Mouse (Mus musculus) liver, embryonic 14.5 days (tissue): ENCODE data around the gene Acvrl1. TPM values are rescaled to one million over a fixed set of nuclear protein-coding genes. Genes with fewer than 3 reads are reported as not detected.
A peak's percentile ranks its signal among the peaks of the same experiment; 100 is the strongest.

Experiments
- ATAC-seq: fragments of 200-750 bp; cut with Nextera tagmentation; 2 replicates; pipeline ENCODE4 v1.8.0; 2017; ENCODE audit warnings: moderate number of reproducible peaks, mild to moderate bottlenecking, moderate library complexity; ENCODE audit not compliant: insufficient read depth
- DNase-seq, 3 experiments: peaks; one replicate each; pipeline ENCODE4 v3.0.0-alpha.2; 2012 to 2013; ENCODE audit warnings: low read depth in 3 of 3, low spot score in 3 of 3
- H3K27ac ChIP-seq: fragments of 300-500 bp; sonication (generic); 2 replicates; pipeline ENCODE4 v1.5.1; 2014; ENCODE audit warnings: moderate library complexity, mild to moderate bottlenecking, control low read depth, inconsistent platforms
- H3K27me3 ChIP-seq: fragments of 300-500 bp; sonication (generic); 2 replicates; pipeline ENCODE4 v1.6.1; 2014; ENCODE audit warnings: mild to moderate bottlenecking, low read length, moderate library complexity; ENCODE audit not compliant: control insufficient read depth, insufficient read depth
- H3K36me3 ChIP-seq: fragments of 300-500 bp; sonication (generic); replicated peaks from 2 replicates; pipeline ENCODE4 v1.6.1; 2014; ENCODE audit warnings: low read depth; ENCODE audit not compliant: control insufficient read depth, insufficient read depth
- H3K4me1 ChIP-seq, 2 experiments: fragments of 200-500 bp in 1 of 2; fragments of 300-500 bp in 1 of 2; sonication (generic) in 1 of 2; replicated peaks; 2 replicates each; pipeline ENCODE4 v1.6.1; 2012 to 2014; ENCODE audit warnings: antibody characterized with exemption in 1 of 2, inconsistent platforms in 1 of 2, low read length in 1 of 2; ENCODE audit not compliant: control insufficient read depth in 2 of 2, insufficient read depth in 2 of 2
- H3K4me2 ChIP-seq: fragments of 300-500 bp; sonication (generic); 2 replicates; pipeline ENCODE4 v1.6.1; 2014; ENCODE audit warnings: low read depth, mild to moderate bottlenecking, control low read depth, moderate library complexity
- H3K4me3 ChIP-seq, 2 experiments: fragments of 200-500 bp in 1 of 2; fragments of 300-500 bp in 1 of 2; sonication (generic) in 1 of 2; 2 replicates each; pipeline ENCODE4 v1.5.1; 2012 to 2014; ENCODE audit warnings: low read depth in 2 of 2, low read length in 2 of 2, mild to moderate bottlenecking in 2 of 2, control low read depth in 1 of 2, inconsistent platforms in 1 of 2, moderate library complexity in 1 of 2; ENCODE audit not compliant: insufficient read depth in 1 of 2
- H3K9ac ChIP-seq: fragments of 300-500 bp; sonication (generic); replicated peaks from 2 replicates; pipeline ENCODE4 v1.6.1; 2014; ENCODE audit warnings: mild to moderate bottlenecking, control low read depth, moderate library complexity
- H3K9me3 ChIP-seq: fragments of 300-500 bp; sonication (generic); 2 replicates; pipeline ENCODE4 v1.6.1; 2016; ENCODE audit warnings: low read length, mixed read lengths; ENCODE audit not compliant: control insufficient read depth
- CTCF ChIP-seq: IDR thresholded peaks from 2 replicates; pipeline ENCODE4 v1.5.1; 2016; ENCODE audit warnings: antibody characterized with exemption, low read depth, control low read depth
- EP300 ChIP-seq: IDR thresholded peaks from 2 replicates; pipeline ENCODE4 v1.6.1; 2016; ENCODE audit warnings: antibody characterized with exemption, low read depth
- WGBS: fragments of 180-500 bp; shearing (Covaris S2); extraction: QIAGEN DNeasy Blood & Tissue Kit; methylation state at CpG from one replicate; pipeline ENCODE4 v1.1.7; 2014; ENCODE audit not compliant: insufficient replicate concordance; 5-methylcytosine and 5-hydroxymethylcytosine counted together
- polyA plus RNA-seq, 2 experiments: library from polyadenylated mRNA; depleted of rRNA in 1 of 2; stranded (reverse) in 1 of 2; unstranded in 1 of 2; fragments of >200 nt; fragmentation: Nextera tagmentation in 1 of 2; extraction: Ambion mirVana in 1 of 2; gene quantifications; 2 replicates each; pipeline versions ENCODE4 v1.2.1 to v1.2.3; 2012 to 2014

Acvrl1 gene
- polyA plus RNA-seq, 2 experiments, result 1.1 to 1.3 TPM

DNA sequence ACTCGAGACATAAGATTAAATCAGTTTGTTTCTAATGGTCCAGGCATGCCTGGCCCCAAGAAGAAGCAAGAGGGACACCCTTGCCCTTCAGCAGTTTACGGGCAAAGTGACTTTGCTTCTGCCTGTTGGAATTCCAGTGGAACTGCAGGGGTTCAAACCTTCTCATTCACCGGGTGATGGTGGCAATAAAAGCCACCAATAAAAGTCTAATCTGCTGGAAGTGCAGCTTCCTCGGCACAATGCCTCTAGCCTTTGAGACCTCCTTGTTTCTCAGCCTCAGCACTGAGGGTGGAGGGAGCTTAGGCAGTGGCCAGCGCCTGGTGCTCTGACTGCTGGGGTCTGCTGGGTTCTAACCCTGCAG is 52.8 kb downstream of the Acvrl1 start:
- H3K4me2 ChIP-seq, result no peak overlapping the region
- 35% methylated on average over 5 of the region's 5 CpGs for WGBS
- H3K27ac ChIP-seq, result no peak overlapping the region
- no peak for TF ChIP-seq CTCF
- no peak for TF ChIP-seq EP300
- DNase-seq, result no peak
- H3K9me3 ChIP-seq, result no peaks in the 10 kb centered on the region
- no peak for ATAC-seq
- H3K36me3 ChIP-seq, result no peaks in the 10 kb centered on the region
- no peaks in the 10 kb centered on the region for H3K27me3 ChIP-seq
- peaks cover 12 to 24% of the 10 kb centered on the region in 2 experiments; a peak in 3 of 4 replicates for H3K4me1 ChIP-seq
- no peak overlapping the region for H3K9ac ChIP-seq
- no peak overlapping the region for H3K4me3 ChIP-seq

- Histone ChIP-seq H3K4me2 (no peak overlapping the region), H3K27ac (no peak overlapping the region), H3K36me3 (no peaks in the 10 kb centered on the region), H3K9me3 (no peaks in the 10 kb centered on the region), H3K4me3 (no peak overlapping the region), H3K9ac (no peak overlapping the region), H3K4me1 (peaks cover 9 to 20% of the 10 kb centered on the region in 2 experiments; a peak in 3 of 4 replicates), H3K27me3 (no peaks in the 10 kb centered on the region)
- ATAC-seq (no peak), DNase-seq (no peak)
- 50% methylated on average over 4 of the region's 4 CpGs for WGBS
- no peak for TF ChIP-seq CTCF
- TF ChIP-seq EP300, result no peak
Measured at GRCm38 (mm10) chr15:101181500-101181899, 53.2 kb downstream of the Acvrl1 start.

GRCm38 (mm10) chr15:101182676-101183075 is 54.4 kb downstream of the Acvrl1 start:
- TF ChIP-seq CTCF (no peak), EP300 (no peak)
- no peak overlapping the region for H3K4me3 ChIP-seq
- no peak overlapping the region for H3K9ac ChIP-seq
- H3K27ac ChIP-seq, result no peak overlapping the region
- H3K27me3 ChIP-seq, result no peaks in the 10 kb centered on the region
- no peaks in the 10 kb centered on the region for H3K9me3 ChIP-seq
- ATAC-seq, result no peak
- H3K4me1 ChIP-seq, result peaks cover 0 to 11% of the 10 kb centered on the region in 2 experiments; a peak in 2 of 4 replicates
- no peak overlapping the region for H3K4me2 ChIP-seq
- H3K36me3 ChIP-seq, result no peaks in the 10 kb centered on the region
- WGBS, result 63% methylated on average over 5 of the region's 5 CpGs
- DNase-seq, result no peak

DNA sequence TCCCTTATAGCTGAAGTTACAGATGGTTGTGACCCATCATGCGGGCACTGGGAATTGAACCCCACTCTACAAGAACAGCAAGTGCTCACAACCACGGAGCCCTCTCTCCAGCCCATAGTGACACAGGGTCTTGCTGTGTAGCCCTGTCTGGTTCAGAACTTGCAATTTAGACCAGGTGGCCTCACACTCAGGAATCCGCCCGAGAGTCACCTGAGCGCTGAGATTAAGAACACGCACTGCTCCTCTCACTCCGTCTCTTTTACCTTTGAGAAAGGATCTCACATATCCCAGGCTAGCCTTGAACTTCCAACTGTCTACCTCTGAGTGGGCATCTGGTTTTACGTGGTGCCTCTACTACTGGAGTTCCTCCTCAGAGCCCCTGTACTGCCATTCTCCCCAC is 56.0 kb downstream of the Acvrl1 start:
- no peaks in the 10 kb centered on the region for H3K27me3 ChIP-seq
- no peaks in the 10 kb centered on the region for H3K9me3 ChIP-seq
- no peak for ATAC-seq
- no peak overlapping the region for H3K4me3 ChIP-seq
- no peak overlapping the region for H3K9ac ChIP-seq
- H3K27ac ChIP-seq, result no peak overlapping the region
- no peak for TF ChIP-seq CTCF
- TF ChIP-seq EP300, result no peak
- peaks cover 0 to 3% of the 10 kb centered on the region in 2 experiments; a peak in 1 of 4 replicates for H3K4me1 ChIP-seq
- H3K36me3 ChIP-seq, result no peaks in the 10 kb centered on the region
- no peak overlapping the region for H3K4me2 ChIP-seq
- DNase-seq, result no peak
- WGBS, result 80% methylated on average over 8 of the region's 8 CpGs

GRCm38 (mm10) chr15:101185549-101185948 is 57.2 kb downstream of the Acvrl1 start:
- TF ChIP-seq EP300 (no peak), CTCF (peak; percentile 33; the same call in 1 of the 2 replicates)
- no peak overlapping the region for H3K9ac ChIP-seq
- no peaks in the 10 kb centered on the region for H3K36me3 ChIP-seq
- no peak overlapping the region for H3K27ac ChIP-seq
- no peak overlapping the region for H3K4me2 ChIP-seq
- no peaks in the 10 kb centered on the region for H3K9me3 ChIP-seq
- no peak for ATAC-seq
- peaks cover 0 to 7% of the 10 kb centered on the region in 2 experiments; a peak in 2 of 4 replicates for H3K4me1 ChIP-seq
- no peak overlapping the region for H3K4me3 ChIP-seq
- H3K27me3 ChIP-seq, result no peaks in the 10 kb centered on the region
- WGBS, result 78% methylated on average over 3 of the region's 3 CpGs
- no peak for DNase-seq
